8 mouse cellular contexts compared by ENCODE assay signal in the genomic region with DNA sequence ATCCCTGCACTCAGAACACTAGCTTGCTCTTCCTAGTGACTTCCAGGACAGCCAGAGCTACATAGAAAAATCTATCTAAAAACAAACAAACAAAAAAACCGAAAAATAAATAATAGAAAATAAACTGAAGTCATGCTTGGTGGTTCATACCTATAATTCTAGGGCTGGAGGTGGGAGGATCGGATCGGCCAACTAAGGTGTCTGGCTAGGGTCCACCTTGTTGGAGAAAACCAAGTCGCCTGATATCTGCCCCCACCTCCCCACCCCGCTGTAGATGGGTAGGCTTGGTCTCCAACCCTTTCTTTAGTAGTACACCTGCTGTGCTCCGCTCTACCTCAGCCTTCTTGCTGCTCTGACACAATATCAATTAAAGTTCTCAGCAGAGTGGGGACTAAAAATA. TPM values are rescaled to one million over a fixed set of nuclear protein-coding genes. Genes with fewer than 3 reads are reported as not detected.
DNase-seq lines count a peak whose midpoint lies in the region; ATAC-seq and TF ChIP-seq lines count a peak whose summit lies in the region.

No protein-coding gene starts in this region.

- H3K9ac ChIP-seq in kidney, embryonic 16.5 days (replicated peaks; ENCODE audit: low read length): peak overlapping the region; percentile 96
- peak overlapping the region; percentile 85 for H3K9ac ChIP-seq in embryonic facial prominence, embryonic 12.5 days
- peak overlapping the region; percentile 98 for H3K9ac ChIP-seq in intestine, embryonic 14.5 days (ENCODE audit: low read length)
- peak overlapping the region; percentile 85 for H3K9ac ChIP-seq in midbrain, postnatal 0 days (replicated peaks; ENCODE audit: low read length, poor library complexity, severe bottlenecking)

- peaks cover 26% of the 10 kb centered on the region for H3K36me3 ChIP-seq in kidney, embryonic 16.5 days (ENCODE audit: insufficient read depth, low read length)
- peaks cover 32% of the 10 kb centered on the region; the same call in 1 of the 2 replicates for H3K36me3 ChIP-seq in embryonic facial prominence, embryonic 12.5 days
- peaks cover 39% of the 10 kb centered on the region for H3K36me3 ChIP-seq in intestine, embryonic 14.5 days (ENCODE audit: control insufficient read depth, insufficient read depth, low read length)
- peaks cover 13% of the 10 kb centered on the region for H3K36me3 ChIP-seq in midbrain, postnatal 0 days (ENCODE audit: insufficient read depth, low read length)

- no peaks in the 10 kb centered on the region for H3K9me3 ChIP-seq in kidney, embryonic 16.5 days (ENCODE audit: low read length)
- no peaks in the 10 kb centered on the region for H3K9me3 ChIP-seq in embryonic facial prominence, embryonic 12.5 days
- H3K9me3 ChIP-seq in intestine, embryonic 14.5 days (ENCODE audit: control insufficient read depth, low read length): no peaks in the 10 kb centered on the region
- H3K9me3 ChIP-seq in midbrain, postnatal 0 days (ENCODE audit: low read length): no peaks in the 10 kb centered on the region

- H3K27me3 ChIP-seq in kidney, embryonic 16.5 days (ENCODE audit: insufficient read depth, low read length): no peaks in the 10 kb centered on the region
- H3K27me3 ChIP-seq in embryonic facial prominence, embryonic 12.5 days: no peaks in the 10 kb centered on the region
- no peaks in the 10 kb centered on the region for H3K27me3 ChIP-seq in intestine, embryonic 14.5 days (replicated peaks; ENCODE audit: control insufficient read depth, insufficient read depth, low read length)
- no peaks in the 10 kb centered on the region for H3K27me3 ChIP-seq in midbrain, postnatal 0 days (ENCODE audit: insufficient read depth, low read length)

- peaks cover 19% of the 10 kb centered on the region for H3K4me1 ChIP-seq in kidney, embryonic 16.5 days (ENCODE audit: insufficient read depth, low read length)
- H3K4me1 ChIP-seq in embryonic facial prominence, embryonic 12.5 days: peaks cover 15% of the 10 kb centered on the region
- H3K4me1 ChIP-seq in intestine, embryonic 14.5 days (replicated peaks; ENCODE audit: control insufficient read depth, insufficient read depth, low read length): peaks cover 17% of the 10 kb centered on the region
- no peaks in the 10 kb centered on the region for H3K4me1 ChIP-seq in midbrain, postnatal 0 days (ENCODE audit: insufficient read depth, low read length)

- peak overlapping the region; percentile 66 for H3K4me2 ChIP-seq in kidney, embryonic 16.5 days (replicated peaks; ENCODE audit: low read depth, low read length)
- peak overlapping the region; percentile 51 for H3K4me2 ChIP-seq in embryonic facial prominence, embryonic 12.5 days (replicated peaks)
- H3K4me2 ChIP-seq in intestine, embryonic 14.5 days (ENCODE audit: low read length): peak overlapping the region; percentile 70
- H3K4me2 ChIP-seq in midbrain, postnatal 0 days (ENCODE audit: low read depth, low read length, poor library complexity, severe bottlenecking): peak overlapping the region; percentile 69

- TF ChIP-seq CTCF in midbrain, postnatal 0 days (IDR thresholded peaks at IDR 0.05): no peak

- no peak for ATAC-seq in kidney, embryonic 16.5 days (ENCODE audit: low FRiP score, low TSS enrichment)
- no peak for ATAC-seq in embryonic facial prominence, embryonic 12.5 days (ENCODE audit: insufficient number of reproducible peaks, insufficient read depth, low FRiP score, low TSS enrichment)
- ATAC-seq in intestine, embryonic 14.5 days (replicated peaks; ENCODE audit: low FRiP score, low TSS enrichment, low read depth): no peak
- no peak for ATAC-seq in midbrain, postnatal 0 days (ENCODE audit: low FRiP score)

- peak overlapping the region; percentile 95; the same call in 1 of the 2 replicates for H3K27ac ChIP-seq in kidney, embryonic 16.5 days (ENCODE audit: low read length)
- H3K27ac ChIP-seq in embryonic facial prominence, embryonic 12.5 days: 0 out of 2 replicates have a peak overlapping the region, but pooled peaks have one; percentile 98
- H3K27ac ChIP-seq in intestine, embryonic 14.5 days (ENCODE audit: low read depth): peak overlapping the region; percentile 96; the same call in 1 of the 2 replicates
- H3K27ac ChIP-seq in midbrain, postnatal 0 days (ENCODE audit: low read depth, low read length): no peak overlapping the region

- peak overlapping the region; percentile 88 for H3K4me3 ChIP-seq in kidney, embryonic 16.5 days (ENCODE audit: low read length)
- H3K4me3 ChIP-seq in embryonic facial prominence, embryonic 12.5 days: peak overlapping the region; percentile 65
- H3K4me3 ChIP-seq in intestine, embryonic 14.5 days (ENCODE audit: low read depth, low read length): peak overlapping the region; percentile 80
- peak overlapping the region; percentile 94 for H3K4me3 ChIP-seq in midbrain, postnatal 0 days (ENCODE audit: low read depth, low read length)

- 36% methylated on average over 6 of the region's 6 CpGs for WGBS in kidney, embryonic 16.5 days
- 50% methylated on average over 6 of the region's 6 CpGs for WGBS in embryonic facial prominence, embryonic 12.5 days
- WGBS in intestine, embryonic 14.5 days: 45% methylated on average over 6 of the region's 6 CpGs
- WGBS in midbrain, postnatal 0 days: 47% methylated on average over 6 of the region's 6 CpGs

- DNase-seq in kidney, postnatal 10 days: no peak
- no peak for DNase-seq in intestine, embryonic 14.5 days (ENCODE audit: low spot score)
- no peak for DNase-seq in midbrain, postnatal 0 days (ENCODE audit: low spot score)
- DNase-seq in adrenal gland, postnatal 25 days: no peak
- no peak for DNase-seq in cerebellum, adult 18-20 months
- DNase-seq in urinary bladder, adult 2 months (ENCODE audit: low spot score): no peak

RNA-seq across cellular contexts. Expression of gene Lig3, which starts 1.3 kb away (rescaled TPM):
- polyA plus RNA-seq in kidney, embryonic 16.5 days (2015; fragmentation: Nextera tagmentation; extraction: Ambion mirVana): 33.2 and 35.4 TPM in 2 replicates
- 45.6 and 46.8 TPM in 2 replicates for polyA plus RNA-seq in embryonic facial prominence, embryonic 12.5 days (2016; fragmentation: Nextera tagmentation; extraction: Ambion mirVana)
- 37.4 and 37.6 TPM in 2 replicates for polyA plus RNA-seq in intestine, embryonic 14.5 days (2014; fragmentation: Nextera tagmentation; extraction: Ambion mirVana)
- 39.2 and 44.4 TPM in 2 replicates for total RNA-seq in midbrain, postnatal 0 days (2014; rRNA removed)
- 14.2 and 16.4 TPM in 2 replicates for polyA plus RNA-seq in midbrain, postnatal 0 days (2015; fragmentation: Nextera tagmentation; extraction: Ambion mirVana)
- 24.5 and 29.2 TPM in 2 replicates for total RNA-seq in adrenal gland, postnatal 25 days (2021)
- polyA plus RNA-seq in urinary bladder, adult 2 months (2012; rRNA removed): 16.6 and 17.6 TPM in 2 replicates

RNA-seq across cellular contexts. Expression of gene Zfp830, which starts 18.1 kb away (rescaled TPM):
- 42.6 and 43.9 TPM in 2 replicates for polyA plus RNA-seq in kidney, embryonic 16.5 days (2015; fragmentation: Nextera tagmentation; extraction: Ambion mirVana)
- 38.9 and 43.1 TPM in 2 replicates for polyA plus RNA-seq in embryonic facial prominence, embryonic 12.5 days (2016; fragmentation: Nextera tagmentation; extraction: Ambion mirVana)
- polyA plus RNA-seq in intestine, embryonic 14.5 days (2014; fragmentation: Nextera tagmentation; extraction: Ambion mirVana): 31.4 and 36.7 TPM in 2 replicates
- 15.7 and 18.7 TPM in 2 replicates for total RNA-seq in midbrain, postnatal 0 days (2014; rRNA removed)
- polyA plus RNA-seq in midbrain, postnatal 0 days (2015; fragmentation: Nextera tagmentation; extraction: Ambion mirVana): 17.4 and 17.9 TPM in 2 replicates
- 21.2 and 21.3 TPM in 2 replicates for total RNA-seq in adrenal gland, postnatal 25 days (2021)
- polyA plus RNA-seq in urinary bladder, adult 2 months (2012; rRNA removed): 17.6 and 19.3 TPM in 2 replicates

RNA-seq across cellular contexts. Expression of gene Cct6b, which starts 18.1 kb away (rescaled TPM):
- polyA plus RNA-seq in kidney, embryonic 16.5 days (2015; fragmentation: Nextera tagmentation; extraction: Ambion mirVana): 0.31 and 0.32 TPM in 2 replicates
- polyA plus RNA-seq in embryonic facial prominence, embryonic 12.5 days (2016; fragmentation: Nextera tagmentation; extraction: Ambion mirVana): 0.41 and 0.45 TPM in 2 replicates
- 0.19 and 0.28 TPM in 2 replicates for polyA plus RNA-seq in intestine, embryonic 14.5 days (2014; fragmentation: Nextera tagmentation; extraction: Ambion mirVana)
- total RNA-seq in midbrain, postnatal 0 days (2014; rRNA removed): 0.24 TPM in 1 of 2 replicates, not detected in the other
- 0.25 and 0.44 TPM in 2 replicates for polyA plus RNA-seq in midbrain, postnatal 0 days (2015; fragmentation: Nextera tagmentation; extraction: Ambion mirVana)
- total RNA-seq in adrenal gland, postnatal 25 days (2021): 1.4 TPM in 1 of 2 replicates, not detected in the other
- 0.50 and 0.62 TPM in 2 replicates for polyA plus RNA-seq in urinary bladder, adult 2 months (2012; rRNA removed)
